Mouse (Mus musculus) kidney, embryonic 14.5 days (tissue): ENCODE measurements around the gene Ppm1l. TPM values are rescaled to one million over a fixed set of nuclear protein-coding genes. Genes with fewer than 3 reads are reported as not detected.

Experiments used
- ATAC-seq: fragments of 200-750 bp; cut with Nextera tagmentation; 2 replicates; pipeline ENCODE4 v1.8.0; 2017; ENCODE audit warnings: moderate number of reproducible peaks, mild to moderate bottlenecking, moderate TSS enrichment, moderate library complexity; ENCODE audit not compliant: low FRiP score, low TSS enrichment
- H3K27ac ChIP-seq: fragments of 300-500 bp; sonication (generic); 2 replicates; pipeline ENCODE4 v1.5.1; 2014; ENCODE audit warnings: low read depth, mild to moderate bottlenecking, low read length, moderate library complexity, mixed read lengths
- H3K27me3 ChIP-seq: fragments of 300-500 bp; sonication (generic); 2 replicates; pipeline ENCODE4 v1.6.1; 2014; ENCODE audit warnings: mild to moderate bottlenecking, low read length; ENCODE audit not compliant: control insufficient read depth, insufficient read depth
- H3K36me3 ChIP-seq: fragments of 300-500 bp; sonication (generic); 2 replicates; pipeline ENCODE4 v1.6.1; 2014; ENCODE audit warnings: low read length, mixed read lengths; ENCODE audit not compliant: control insufficient read depth, insufficient read depth
- H3K4me1 ChIP-seq: fragments of 300-500 bp; sonication (generic); 2 replicates; pipeline ENCODE4 v1.6.1; 2014; ENCODE audit warnings: low read length, mixed read lengths; ENCODE audit not compliant: control insufficient read depth, insufficient read depth
- H3K4me2 ChIP-seq: fragments of 300-500 bp; sonication (generic); replicated peaks from 2 replicates; pipeline ENCODE4 v1.6.1; 2014; ENCODE audit warnings: low read depth, mild to moderate bottlenecking, low read length
- H3K4me3 ChIP-seq: fragments of 300-500 bp; sonication (generic); 2 replicates; pipeline ENCODE4 v1.5.1; 2014; ENCODE audit warnings: mild to moderate bottlenecking, low read length
- H3K9ac ChIP-seq: fragments of 300-500 bp; sonication (generic); 2 replicates; pipeline ENCODE4 v1.6.1; 2014; ENCODE audit warnings: low read depth, mild to moderate bottlenecking, low read length, moderate library complexity
- H3K9me3 ChIP-seq: fragments of 300-500 bp; sonication (generic); 2 replicates; pipeline ENCODE4 v1.6.1; 2016; ENCODE audit warnings: low read length; ENCODE audit not compliant: control insufficient read depth
- WGBS: fragments of 180-500 bp; shearing (Covaris S2); extraction: QIAGEN DNeasy Blood & Tissue Kit; methylation state at CpG from one replicate; pipeline ENCODE4 v1.1.7; 2014; 5-methylcytosine and 5-hydroxymethylcytosine counted together
- polyA plus RNA-seq: library from polyadenylated mRNA; unstranded; fragments of >200 nt; fragmentation: Nextera tagmentation; extraction: Ambion mirVana; gene quantifications from 2 replicates; pipeline ENCODE4 v1.2.1, GENCODE M21; 2014

Ppm1l gene
- polyA plus RNA-seq, 1 experiment from 2014 or later, result 6.7 TPM

DNA sequence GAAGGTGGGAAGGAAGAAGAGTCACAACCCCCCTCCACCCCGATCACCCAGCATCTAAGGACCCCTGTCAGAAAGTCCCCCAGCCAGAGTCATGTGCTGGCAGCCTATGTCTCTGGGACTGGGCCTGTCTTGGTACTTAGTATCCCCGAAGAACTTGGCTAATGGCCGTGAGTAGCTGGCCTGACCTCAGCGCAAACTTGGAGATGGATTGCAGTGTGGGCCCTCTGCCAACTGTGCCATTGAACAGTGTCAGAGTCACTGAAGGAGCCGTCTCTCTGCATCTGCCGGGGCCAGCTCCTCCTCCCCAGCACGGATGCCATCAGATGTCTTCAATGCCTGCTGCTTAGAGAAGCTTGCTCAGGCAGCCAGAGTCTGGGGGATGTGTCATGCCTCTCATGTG lies 26.4 kb upstream of the Ppm1l start:
- Histone ChIP-seq H3K27ac (no peak overlapping the region), H3K36me3 (no peaks in the 10 kb centered on the region), H3K4me1 (no peaks in the 10 kb centered on the region), H3K4me2 (no peak overlapping the region), H3K9me3 (no peaks in the 10 kb centered on the region), H3K27me3 (no peaks in the 10 kb centered on the region), H3K9ac (no peak overlapping the region), H3K4me3 (no peak overlapping the region)
- no peak for ATAC-seq
- WGBS, result 57% methylated on average over 7 of the region's 7 CpGs

DNA sequence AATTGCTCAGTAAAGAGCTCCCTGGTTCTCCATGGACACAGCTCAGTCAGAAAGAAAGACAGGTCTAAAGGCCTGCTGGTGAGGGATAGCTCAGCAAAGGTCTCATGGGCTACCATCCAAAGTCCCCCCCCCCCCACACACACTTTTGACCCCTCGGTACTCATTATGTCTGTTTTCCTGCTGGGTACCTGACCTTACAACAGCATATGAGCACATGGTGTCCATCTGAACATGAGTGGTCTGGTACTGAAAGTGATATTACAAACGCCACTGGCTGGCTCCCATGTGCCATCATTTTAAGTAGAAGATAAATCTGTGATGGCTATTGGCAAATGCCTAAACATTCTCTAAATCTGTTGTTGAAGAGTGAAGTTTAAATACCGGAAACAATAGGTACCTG lies 25.8 kb upstream of the Ppm1l start:
- Histone ChIP-seq H3K4me1 (no peaks in the 10 kb centered on the region), H3K9me3 (no peaks in the 10 kb centered on the region), H3K4me3 (no peak overlapping the region), H3K9ac (no peak overlapping the region), H3K27ac (no peak overlapping the region), H3K27me3 (no peaks in the 10 kb centered on the region), H3K36me3 (no peaks in the 10 kb centered on the region), H3K4me2 (no peak overlapping the region)
- ATAC-seq, result no peak
- 82% methylated on average over 3 of the region's 3 CpGs for WGBS

DNA sequence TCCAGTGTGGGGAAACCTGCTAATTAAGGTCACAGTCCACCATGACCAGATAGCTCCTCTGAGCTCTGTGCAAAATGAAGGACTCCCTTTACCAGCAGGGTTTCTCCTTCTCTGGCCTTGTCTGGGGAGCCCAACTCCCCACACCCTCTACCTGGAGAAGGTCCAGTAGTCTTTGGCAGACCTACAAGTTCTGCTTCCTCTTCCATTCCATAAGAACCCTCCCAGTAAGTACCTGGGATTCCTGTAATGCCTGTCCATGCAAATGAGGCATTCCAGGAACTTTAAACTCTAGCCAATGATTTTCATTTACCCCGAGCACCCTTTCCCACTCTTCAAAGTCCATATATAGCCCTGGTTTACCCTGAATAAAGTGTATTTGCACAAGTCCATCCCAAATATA lies 24.0 kb upstream of the Ppm1l start:
- Histone ChIP-seq H3K9me3 (no peaks in the 10 kb centered on the region), H3K9ac (no peak overlapping the region), H3K27me3 (no peaks in the 10 kb centered on the region), H3K27ac (no peak overlapping the region), H3K4me1 (no peaks in the 10 kb centered on the region), H3K36me3 (no peaks in the 10 kb centered on the region), H3K4me3 (no peak overlapping the region), H3K4me2 (no peak overlapping the region)
- ATAC-seq, result no peak
- WGBS, result 61% methylated on average over 1 of the region's 1 CpGs

DNA sequence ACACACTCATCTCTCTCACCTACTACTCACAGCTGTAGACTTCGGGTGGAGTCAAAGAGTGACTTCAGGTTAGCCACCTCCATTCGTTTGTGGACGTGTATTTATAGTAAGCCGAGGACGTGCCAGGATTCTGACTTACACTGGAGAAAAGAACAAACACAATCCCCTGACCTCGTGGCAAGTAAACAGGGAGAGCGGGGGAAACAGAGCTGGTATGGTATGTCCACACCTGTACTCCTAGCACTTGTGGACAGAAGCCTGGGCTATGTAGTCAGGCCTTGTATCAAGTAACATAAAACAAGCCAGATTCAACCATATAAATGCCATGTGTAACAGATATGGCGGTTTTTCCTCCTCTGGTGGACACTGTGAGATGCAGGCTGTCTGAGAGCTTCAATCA lies 20.4 kb upstream of the Ppm1l start:
- H3K4me1 ChIP-seq, result no peaks in the 10 kb centered on the region
- WGBS, result 63% methylated on average over 8 of the region's 8 CpGs
- H3K27ac ChIP-seq, result no peak overlapping the region
- H3K36me3 ChIP-seq, result no peaks in the 10 kb centered on the region
- no peaks in the 10 kb centered on the region for H3K9me3 ChIP-seq
- no peak overlapping the region for H3K4me2 ChIP-seq
- H3K4me3 ChIP-seq, result no peak overlapping the region
- ATAC-seq, result no peak
- no peak overlapping the region for H3K9ac ChIP-seq
- no peaks in the 10 kb centered on the region for H3K27me3 ChIP-seq

DNA sequence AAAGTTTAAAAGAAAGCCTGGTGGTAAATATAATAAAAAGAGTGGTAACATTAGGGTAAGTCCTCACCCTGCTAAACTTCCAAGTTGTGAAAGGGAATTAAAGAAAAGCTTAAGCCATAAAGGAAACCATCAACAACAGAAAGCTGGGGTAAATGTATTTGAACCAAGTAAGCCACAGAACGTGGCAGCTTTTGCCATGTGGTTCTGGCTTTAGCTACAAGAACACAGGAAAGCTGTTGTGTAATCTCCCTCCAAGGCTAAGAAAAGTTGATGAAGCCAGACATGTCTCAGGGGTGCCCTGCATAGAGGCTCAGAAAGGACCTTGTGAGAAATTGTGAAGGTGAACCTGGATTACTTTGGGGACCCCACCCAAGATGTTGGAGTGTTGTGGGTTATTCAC lies 16.5 kb upstream of the Ppm1l start:
- Histone ChIP-seq H3K4me2 (no peak overlapping the region), H3K36me3 (no peaks in the 10 kb centered on the region), H3K4me3 (no peak overlapping the region), H3K4me1 (no peaks in the 10 kb centered on the region), H3K27ac (no peak overlapping the region), H3K27me3 (no peaks in the 10 kb centered on the region), H3K9me3 (no peaks in the 10 kb centered on the region), H3K9ac (no peak overlapping the region)
- ATAC-seq, result no peak
- WGBS, result 90% methylated on average over 1 of the region's 1 CpGs

DNA sequence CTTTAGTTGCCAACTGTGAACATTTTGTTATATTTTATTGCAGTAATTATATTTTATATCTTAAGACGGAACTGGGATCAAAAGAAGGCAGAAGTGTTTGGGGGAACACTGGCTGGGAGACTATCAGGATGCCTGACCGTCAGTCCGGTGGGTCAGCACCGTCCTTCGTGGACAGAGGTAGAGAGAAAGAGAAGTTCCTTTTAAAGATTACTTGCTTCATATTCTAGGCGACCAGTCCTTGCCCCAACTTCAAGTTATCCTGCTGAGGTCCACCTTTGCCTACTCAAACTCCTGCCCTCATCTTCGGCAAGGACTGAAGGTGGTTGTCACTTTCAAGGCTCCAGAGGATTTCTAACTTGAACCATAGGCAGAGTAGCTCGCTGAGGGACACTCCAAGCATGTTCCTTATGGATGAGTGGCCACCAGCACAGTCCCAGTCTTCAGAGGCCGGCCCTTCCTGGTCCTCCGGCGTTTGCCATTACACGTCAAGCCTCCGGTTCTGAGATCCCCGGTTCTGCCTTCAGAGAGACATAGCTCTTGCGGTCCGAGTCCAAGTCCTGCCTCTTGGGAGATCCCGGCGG lies 761 bp upstream of the Ppm1l start:
- Histone ChIP-seq H3K27ac (peak overlapping the region; percentile 71), H3K36me3 (no peaks in the 10 kb centered on the region), H3K9ac (peak overlapping the region; percentile 84), H3K4me2 (peak overlapping the region; percentile 96), H3K4me1 (peaks cover 15% of the 10 kb centered on the region), H3K27me3 (no peaks in the 10 kb centered on the region), H3K4me3 (peak overlapping the region; percentile 60), H3K9me3 (no peaks in the 10 kb centered on the region)
- ATAC-seq, result peak; percentile 63
- WGBS, result 1% methylated on average over 18 of the region's 18 CpGs

DNA sequence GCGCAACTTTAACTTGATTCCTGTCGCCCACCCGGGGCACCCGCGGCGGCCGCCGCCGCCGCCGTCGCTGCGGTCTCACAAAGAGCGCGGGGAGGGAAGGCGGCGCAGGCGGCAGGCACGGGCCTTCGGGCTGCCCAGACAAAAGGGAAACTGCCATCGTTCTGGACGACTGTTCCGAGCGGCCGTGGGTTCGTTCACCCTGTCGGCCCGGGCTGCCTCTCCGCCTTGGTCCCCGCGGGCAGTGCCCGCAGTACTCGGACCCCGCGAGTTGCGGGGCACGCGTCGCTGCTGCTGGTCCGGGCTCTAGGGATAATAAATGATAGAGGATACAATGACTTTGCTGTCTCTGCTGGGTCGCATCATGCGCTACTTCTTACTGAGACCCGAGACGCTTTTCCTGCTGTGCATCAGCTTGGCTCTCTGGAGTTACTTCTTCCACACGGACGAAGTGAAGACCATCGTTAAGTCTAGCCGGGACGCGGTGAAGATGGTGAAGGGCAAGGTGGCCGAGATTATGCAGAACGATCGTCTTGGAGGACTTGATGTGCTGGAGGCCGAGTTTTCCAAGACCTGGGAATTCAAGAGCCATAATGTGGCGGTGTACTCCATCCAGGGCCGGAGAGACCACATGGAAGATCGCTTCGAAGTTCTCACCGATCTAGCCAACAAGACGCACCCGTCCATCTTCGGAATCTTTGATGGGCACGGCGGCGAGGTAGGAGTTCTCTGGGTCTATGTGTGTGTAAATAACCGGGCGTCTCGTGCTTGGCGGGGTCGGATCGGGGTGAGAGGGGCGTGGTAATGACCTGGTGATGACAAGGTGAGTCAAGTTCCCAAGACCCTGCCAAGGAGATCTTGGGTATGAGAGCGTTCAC lies 827 bp downstream of the Ppm1l start:
- Histone ChIP-seq H3K4me2 (peak overlapping the region; percentile 96), H3K36me3 (no peaks in the 10 kb centered on the region), H3K27ac (no peak overlapping the region), H3K4me3 (peak overlapping the region; percentile 60), H3K9me3 (no peaks in the 10 kb centered on the region), H3K4me1 (peaks cover 15% of the 10 kb centered on the region), H3K9ac (peak overlapping the region; percentile 84), H3K27me3 (no peaks in the 10 kb centered on the region)
- peak; percentile 24; the same call in 1 of the 2 replicates for ATAC-seq
- under 1% methylated on average over 61 of the region's 73 CpGs for WGBS

DNA sequence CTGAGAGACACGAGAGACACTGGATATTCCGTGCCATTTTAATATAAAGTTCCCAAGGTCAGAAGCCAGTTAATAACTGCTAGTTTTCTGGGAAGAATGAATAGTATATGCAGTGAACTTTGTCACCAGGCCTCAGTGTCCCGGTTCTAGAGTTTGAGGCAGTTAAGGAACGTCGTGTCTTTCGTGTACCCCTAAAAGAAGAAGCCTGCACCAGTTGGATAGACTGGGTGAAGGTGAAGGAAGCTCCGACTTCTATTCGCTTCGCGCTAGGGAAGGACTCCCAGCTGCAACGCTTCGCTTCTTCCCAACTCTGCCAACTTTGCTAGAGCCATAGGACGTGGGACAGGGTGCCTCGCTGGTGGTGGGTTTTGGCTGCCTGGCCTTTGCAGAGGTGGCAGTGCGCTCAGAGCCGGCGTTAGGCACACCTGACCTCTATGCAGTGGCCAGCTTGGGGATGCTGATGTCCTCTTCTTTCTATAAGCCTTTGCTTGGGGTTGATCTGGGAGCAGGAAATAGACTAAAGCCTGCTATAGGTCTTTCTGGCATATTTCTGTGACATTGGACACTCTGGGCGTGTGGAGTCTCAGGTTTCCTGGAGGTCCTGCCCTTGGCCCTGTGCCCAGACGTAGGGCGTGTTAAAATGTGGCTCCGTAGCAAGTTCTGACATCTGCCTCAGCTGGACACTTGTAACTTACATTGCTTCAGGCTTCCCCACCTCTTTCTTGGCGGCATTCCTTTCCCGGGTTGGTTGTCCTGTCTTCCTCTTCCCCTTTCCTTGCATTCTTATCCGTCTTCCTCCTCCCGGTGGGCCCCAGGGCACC lies 1.7 kb downstream of the Ppm1l start:
- Histone ChIP-seq H3K4me3 (peak overlapping the region; percentile 60), H3K4me1 (peaks cover 15% of the 10 kb centered on the region), H3K9me3 (no peaks in the 10 kb centered on the region), H3K27ac (no peak overlapping the region), H3K9ac (peak overlapping the region; percentile 84), H3K36me3 (no peaks in the 10 kb centered on the region), H3K4me2 (peak overlapping the region; percentile 96), H3K27me3 (no peaks in the 10 kb centered on the region)
- WGBS, result 3% methylated on average over 25 of the region's 25 CpGs
- no peak for ATAC-seq
